Mouse (Mus musculus): ENCODE measurements at regions not wholly inside any gene's neighbourhood (a gene's known extent, or its start where the extent isn't known, plus 50 kb on each side); places are given as distances from the start of the nearest gene placed in this dataset.

GRCm38 (mm10) chr15:13283106-13283505, 109.6 kb upstream of the Cdh6 start:
- ATAC-seq: peak; percentile 28; the same call in 1 of the 2 replicates
- no peak overlapping the region for H3K4me2 ChIP-seq (ENCODE audit: low read length)
- 62% methylated on average over 5 of the region's 5 CpGs for WGBS
- H3K9ac ChIP-seq (ENCODE audit: low read length): no peak overlapping the region
- DNase-seq (ENCODE audit: low spot score): peak; percentile 62
- H3K27ac ChIP-seq (ENCODE audit: low read depth, low read length): no peak overlapping the region
- H3K4me1 ChIP-seq (ENCODE audit: control insufficient read depth, insufficient read depth, low read length): peaks cover 9% of the 10 kb centered on the region
- no peak overlapping the region for H3K4me3 ChIP-seq (ENCODE audit: low read depth, low read length)
- no peaks in the 10 kb centered on the region for H3K27me3 ChIP-seq (replicated peaks; ENCODE audit: control insufficient read depth, insufficient read depth, low read length)
- no peaks in the 10 kb centered on the region for H3K9me3 ChIP-seq (replicated peaks; ENCODE audit: control insufficient read depth, low read length)
- no peaks in the 10 kb centered on the region for H3K36me3 ChIP-seq (ENCODE audit: control insufficient read depth, insufficient read depth, low read length)

GRCm38 (mm10) chr15:13276909-13277235, 103.4 kb upstream of the Cdh6 start:
- H3K4me2 ChIP-seq (ENCODE audit: low read length): no peak overlapping the region
- WGBS: 49% methylated on average over 8 of the region's 8 CpGs

GRCm38 (mm10) chr15:13276225-13276908, 102.9 kb upstream of the Cdh6 start:
- WGBS: 5% methylated on average over 5 of the region's 5 CpGs
- H3K9me3 ChIP-seq (replicated peaks; ENCODE audit: control insufficient read depth, low read length): no peaks in the 10 kb centered on the region
- ATAC-seq (peak; percentile 57), DNase-seq (ENCODE audit: low spot score) (peak; percentile 54)
- H3K36me3 ChIP-seq (ENCODE audit: control insufficient read depth, insufficient read depth, low read length): no peaks in the 10 kb centered on the region
- H3K4me1 ChIP-seq (ENCODE audit: control insufficient read depth, insufficient read depth, low read length): peaks cover 12% of the 10 kb centered on the region
- no peaks in the 10 kb centered on the region for H3K27me3 ChIP-seq (replicated peaks; ENCODE audit: control insufficient read depth, insufficient read depth, low read length)
- H3K27ac ChIP-seq (ENCODE audit: low read depth, low read length): no peak overlapping the region
- no peak overlapping the region for H3K9ac ChIP-seq (ENCODE audit: low read length)
- H3K4me2 ChIP-seq (ENCODE audit: low read length): no peak overlapping the region
- H3K4me3 ChIP-seq (ENCODE audit: low read depth, low read length): no peak overlapping the region

More at GRCm38 (mm10) chr15:13276909-13277235, 103.4 kb upstream of the Cdh6 start:
- no peak overlapping the region for H3K4me3 ChIP-seq (ENCODE audit: low read depth, low read length)
- peak; percentile 73 for ATAC-seq
- no peak overlapping the region for H3K9ac ChIP-seq (ENCODE audit: low read length)
- no peaks in the 10 kb centered on the region for H3K27me3 ChIP-seq (replicated peaks; ENCODE audit: control insufficient read depth, insufficient read depth, low read length)
- H3K9me3 ChIP-seq (replicated peaks; ENCODE audit: control insufficient read depth, low read length): no peaks in the 10 kb centered on the region
- no peak overlapping the region for H3K27ac ChIP-seq (ENCODE audit: low read depth, low read length)
- peak; percentile 53 for DNase-seq (ENCODE audit: low spot score)
- no peaks in the 10 kb centered on the region for H3K36me3 ChIP-seq (ENCODE audit: control insufficient read depth, insufficient read depth, low read length)
- H3K4me1 ChIP-seq (ENCODE audit: control insufficient read depth, insufficient read depth, low read length): peaks cover 12% of the 10 kb centered on the region

GRCm38 (mm10) chr15:13275326-13275725, 101.9 kb upstream of the Cdh6 start:
- Histone ChIP-seq H3K4me3 (ENCODE audit: low read depth, low read length) (no peak overlapping the region), H3K4me1 (ENCODE audit: control insufficient read depth, insufficient read depth, low read length) (peaks cover 12% of the 10 kb centered on the region), H3K4me2 (ENCODE audit: low read length) (no peak overlapping the region), H3K27me3 (replicated peaks; ENCODE audit: control insufficient read depth, insufficient read depth, low read length) (no peaks in the 10 kb centered on the region), H3K9ac (ENCODE audit: low read length) (no peak overlapping the region), H3K27ac (ENCODE audit: low read depth, low read length) (no peak overlapping the region), H3K9me3 (replicated peaks; ENCODE audit: control insufficient read depth, low read length) (no peaks in the 10 kb centered on the region), H3K36me3 (ENCODE audit: control insufficient read depth, insufficient read depth, low read length) (no peaks in the 10 kb centered on the region)
- WGBS: 16% methylated on average over 5 of the region's 5 CpGs
- ATAC-seq (no peak), DNase-seq (ENCODE audit: low spot score) (no peak)

GRCm38 (mm10) chr15:13274366-13275067, 101.0 kb upstream of the Cdh6 start:
- no peak for DNase-seq (ENCODE audit: low spot score)
- Histone ChIP-seq H3K9me3 (replicated peaks; ENCODE audit: control insufficient read depth, low read length) (no peaks in the 10 kb centered on the region), H3K4me2 (ENCODE audit: low read length) (no peak overlapping the region), H3K27me3 (replicated peaks; ENCODE audit: control insufficient read depth, insufficient read depth, low read length) (no peaks in the 10 kb centered on the region), H3K4me3 (ENCODE audit: low read depth, low read length) (no peak overlapping the region), H3K27ac (ENCODE audit: low read depth, low read length) (no peak overlapping the region), H3K4me1 (ENCODE audit: control insufficient read depth, insufficient read depth, low read length) (peaks cover 12% of the 10 kb centered on the region), H3K9ac (ENCODE audit: low read length) (no peak overlapping the region), H3K36me3 (ENCODE audit: control insufficient read depth, insufficient read depth, low read length) (no peaks in the 10 kb centered on the region)
- no peak for ATAC-seq
- 91% methylated on average over 5 of the region's 5 CpGs for WGBS

- H3K9ac ChIP-seq (ENCODE audit: low read length): no peak overlapping the region
- no peaks in the 10 kb centered on the region for H3K4me1 ChIP-seq (ENCODE audit: control insufficient read depth, insufficient read depth, low read length)
- H3K4me3 ChIP-seq (ENCODE audit: low read depth, low read length): no peak overlapping the region
- no peak overlapping the region for H3K4me2 ChIP-seq (ENCODE audit: low read length)
- H3K27me3 ChIP-seq (replicated peaks; ENCODE audit: control insufficient read depth, insufficient read depth, low read length): no peaks in the 10 kb centered on the region
- ATAC-seq: no peak
- H3K9me3 ChIP-seq (replicated peaks; ENCODE audit: control insufficient read depth, low read length): no peaks in the 10 kb centered on the region
- H3K27ac ChIP-seq (ENCODE audit: low read depth, low read length): no peak overlapping the region
- WGBS: 93% methylated on average over 11 of the region's 11 CpGs
- no peaks in the 10 kb centered on the region for H3K36me3 ChIP-seq (ENCODE audit: control insufficient read depth, insufficient read depth, low read length)
- no peak for DNase-seq (ENCODE audit: low spot score)
These were observed 72.7 kb upstream of the Cdh6 start for GRCm38 (mm10) chr15:13246053-13246696.

GRCm38 (mm10) chr15:13244306-13244705, 70.8 kb upstream of the Cdh6 start:
- H3K27ac ChIP-seq (ENCODE audit: low read depth, low read length): no peak overlapping the region
- H3K27me3 ChIP-seq (replicated peaks; ENCODE audit: control insufficient read depth, insufficient read depth, low read length): no peaks in the 10 kb centered on the region
- no peak overlapping the region for H3K9ac ChIP-seq (ENCODE audit: low read length)
- ATAC-seq (no peak), DNase-seq (ENCODE audit: low spot score) (no peak)
- H3K4me1 ChIP-seq (ENCODE audit: control insufficient read depth, insufficient read depth, low read length): no peaks in the 10 kb centered on the region
- 82% methylated on average over 14 of the region's 14 CpGs for WGBS
- H3K4me2 ChIP-seq (ENCODE audit: low read length): no peak overlapping the region
- no peaks in the 10 kb centered on the region for H3K9me3 ChIP-seq (replicated peaks; ENCODE audit: control insufficient read depth, low read length)
- H3K36me3 ChIP-seq (ENCODE audit: control insufficient read depth, insufficient read depth, low read length): no peaks in the 10 kb centered on the region
- H3K4me3 ChIP-seq (ENCODE audit: low read depth, low read length): no peak overlapping the region

GRCm38 (mm10) chr15:13243561-13243960, 70.1 kb upstream of the Cdh6 start:
- no peak overlapping the region for H3K27ac ChIP-seq (ENCODE audit: low read depth, low read length)

GRCm38 (mm10) chr15:13240931-13241330, 67.5 kb upstream of the Cdh6 start:
- Histone ChIP-seq H3K9ac (ENCODE audit: low read length) (no peak overlapping the region), H3K4me2 (ENCODE audit: low read length) (no peak overlapping the region), H3K9me3 (replicated peaks; ENCODE audit: control insufficient read depth, low read length) (no peaks in the 10 kb centered on the region), H3K36me3 (ENCODE audit: control insufficient read depth, insufficient read depth, low read length) (no peaks in the 10 kb centered on the region), H3K4me1 (ENCODE audit: control insufficient read depth, insufficient read depth, low read length) (no peaks in the 10 kb centered on the region), H3K4me3 (ENCODE audit: low read depth, low read length) (no peak overlapping the region), H3K27me3 (replicated peaks; ENCODE audit: control insufficient read depth, insufficient read depth, low read length) (no peaks in the 10 kb centered on the region), H3K27ac (ENCODE audit: low read depth, low read length) (no peak overlapping the region)
- ATAC-seq: no peak
- 66% methylated on average over 7 of the region's 7 CpGs for WGBS
- no peak for DNase-seq (ENCODE audit: low spot score)

More at GRCm38 (mm10) chr15:13243561-13243960, 70.1 kb upstream of the Cdh6 start:
- 86% methylated on average over 4 of the region's 4 CpGs for WGBS
- Histone ChIP-seq H3K9ac (ENCODE audit: low read length) (no peak overlapping the region), H3K36me3 (ENCODE audit: control insufficient read depth, insufficient read depth, low read length) (no peaks in the 10 kb centered on the region), H3K9me3 (replicated peaks; ENCODE audit: control insufficient read depth, low read length) (no peaks in the 10 kb centered on the region), H3K4me2 (ENCODE audit: low read length) (no peak overlapping the region), H3K4me1 (ENCODE audit: control insufficient read depth, insufficient read depth, low read length) (no peaks in the 10 kb centered on the region), H3K4me3 (ENCODE audit: low read depth, low read length) (no peak overlapping the region), H3K27me3 (replicated peaks; ENCODE audit: control insufficient read depth, insufficient read depth, low read length) (no peaks in the 10 kb centered on the region)
- ATAC-seq (no peak), DNase-seq (ENCODE audit: low spot score) (no peak)

Measured in forebrain, embryonic 14.5 days (tissue).